Mouse (Mus musculus) adrenal gland (tissue): Measurements from ENCODE around the gene Nlrx1.

ENCODE experiments used
- intact Hi-C: fragments of 180-260 bp; cut with DNase I; formaldehyde crosslinking; loops from one replicate; pipeline ENCODE4 v1.15.1; 2025

Gene Nlrx1

GRCm38 (mm10) chr9:44269973-44270372 is 1.6 kb upstream of the Nlrx1 start:
- intact Hi-C loops, result no loop called here

GRCm38 (mm10) chr9:44269077-44269476 is 678 bp upstream of the Nlrx1 start:
- intact Hi-C loops, result no loop called here

- intact Hi-C loops, result no loop called here
These were observed 405 bp downstream of the Nlrx1 start for GRCm38 (mm10) chr9:44268027-44268360.

- intact Hi-C loops, result no loop called here
These were observed 926 bp downstream of the Nlrx1 start for GRCm38 (mm10) chr9:44267319-44268026.

- intact Hi-C loops, result no loop called here
These were observed 1.7 kb downstream of the Nlrx1 start for GRCm38 (mm10) chr9:44266478-44267226.

GRCm38 (mm10) chr9:44261388-44261787 is 7.0 kb downstream of the Nlrx1 start:
- intact Hi-C loops, result no loop called here

- intact Hi-C loops, result no loop called here
These were observed 9.4 kb downstream of the Nlrx1 start for GRCm38 (mm10) chr9:44259014-44259413.

GRCm38 (mm10) chr9:44256213-44256612 is 12.2 kb downstream of the Nlrx1 start:
- intact Hi-C loops, result no loop called here

- intact Hi-C loops, result no loop called here
These were observed 13.3 kb downstream of the Nlrx1 start for GRCm38 (mm10) chr9:44255136-44255521.

GRCm38 (mm10) chr9:44254508-44255135 is 13.8 kb downstream of the Nlrx1 start:
- intact Hi-C loops, result no loop called here

- intact Hi-C loops, result no loop called here
These were observed 15.0 kb downstream of the Nlrx1 start for GRCm38 (mm10) chr9:44253441-44253840.

- intact Hi-C loops, result no loop called here
These were observed 17.1 kb downstream of the Nlrx1 start, which contains the start of gene Pdzd3 for GRCm38 (mm10) chr9:44251314-44251713. Pdzd3 (minus strand) TSS chr9:44251471.

- intact Hi-C loops, result no loop called here
These were observed 18.0 kb downstream of the Nlrx1 start for GRCm38 (mm10) chr9:44250445-44250844.

- intact Hi-C loops, result loop anchor here (10.0 kb wide), 1 partner anchor 85 kb away; the partner anchor contains the start of gene H2afx
These were observed 18.9 kb downstream of the Nlrx1 start for GRCm38 (mm10) chr9:44249181-44250146.

GRCm38 (mm10) chr9:44247907-44248306 is 20.5 kb downstream of the Nlrx1 start:
- intact Hi-C loops, result loop anchor here (10.0 kb wide), 1 partner anchor 87 kb away; the partner anchor contains the start of gene H2afx

- intact Hi-C loops, result loop anchor here (10.0 kb wide), 1 partner anchor 91 kb away; the partner anchor contains the start of gene H2afx
These were observed 24.8 kb downstream of the Nlrx1 start for GRCm38 (mm10) chr9:44243621-44244020.

- intact Hi-C loops, result loop anchor here (10.0 kb wide), 1 partner anchor 93 kb away; the partner anchor contains the start of gene H2afx
These were observed 27.0 kb downstream of the Nlrx1 start for GRCm38 (mm10) chr9:44241418-44241817.

- intact Hi-C loops, result loop anchor here (10.0 kb wide), 1 partner anchor 94 kb away; the partner anchor contains the start of gene H2afx
These were observed 27.5 kb downstream of the Nlrx1 start for GRCm38 (mm10) chr9:44240911-44241310.

GRCm38 (mm10) chr9:44240399-44240798 is 28.0 kb downstream of the Nlrx1 start, which contains the start of gene Ccdc153:
Ccdc153 (plus strand) TSS chr9:44240676.
- intact Hi-C loops, result loop anchor here (10.0 kb wide), 1 partner anchor 94 kb away; the partner anchor contains the start of gene H2afx

- intact Hi-C loops, result loop anchor here (10.0 kb wide), 2 partner anchors 55 to 115 kb away; no protein-coding TSS in a partner anchor
These were observed 29.0 kb downstream of the Nlrx1 start for GRCm38 (mm10) chr9:44239447-44239846.
